Comparison of ENCODE assay signal across 22 mouse cellular contexts in the genomic region with DNA sequence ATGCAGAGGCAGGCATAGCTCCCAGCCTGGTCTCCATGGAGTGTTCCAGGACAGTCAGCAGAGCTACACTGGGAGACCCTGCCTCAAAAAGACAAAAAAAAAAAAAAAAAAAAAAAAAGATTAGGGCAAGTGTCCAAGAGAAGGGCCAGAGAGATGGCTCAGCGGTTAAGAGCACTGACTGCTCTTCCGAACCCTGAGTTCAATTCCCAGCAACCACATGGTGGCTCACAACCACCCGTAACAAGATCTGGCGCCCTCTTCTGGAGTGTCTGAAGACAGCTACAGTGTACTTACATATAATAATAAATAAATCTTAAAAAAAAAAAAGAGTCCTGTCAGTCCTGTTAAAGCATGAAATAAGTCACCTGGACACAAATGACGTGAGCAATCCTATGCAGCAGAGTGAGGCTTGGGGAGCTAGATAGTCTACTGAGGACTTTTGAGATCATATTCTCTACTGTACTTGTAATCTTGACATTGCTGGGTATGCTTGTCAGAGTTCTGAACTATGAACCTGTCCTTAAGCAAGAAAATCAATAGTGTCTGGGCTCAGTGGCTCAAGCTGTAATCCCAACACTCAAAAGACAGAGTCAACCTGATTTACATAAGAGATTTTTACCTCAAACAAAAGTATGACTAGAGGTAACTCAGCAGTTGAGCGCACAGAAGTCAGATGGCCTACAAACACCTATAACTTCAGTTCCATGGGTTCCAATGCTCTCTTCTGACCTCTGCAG. TPM values are rescaled to one million over a fixed set of nuclear protein-coding genes. Genes with fewer than 3 reads are reported as not detected.
DNase-seq lines count a peak whose midpoint lies in the region; ATAC-seq and TF ChIP-seq lines count a peak whose summit lies in the region.
"Had no signal": no experiment of that assay in that cellular context is flagged by ENCODE, and none has a peak within 500 bp of the region (broad histone marks: within the 10 kb centered on the region; RNA-seq: fewer than 3 reads in every experiment).

No protein-coding gene starts in this region.

- no peaks in the 10 kb centered on the region for H3K9me3 ChIP-seq in liver, embryonic 16.5 days (replicated peaks; ENCODE audit: control insufficient read depth, low read length)
- no peaks in the 10 kb centered on the region for H3K9me3 ChIP-seq in liver, embryonic 12.5 days (replicated peaks)
- no peaks in the 10 kb centered on the region for H3K9me3 ChIP-seq in liver, postnatal 0 days (ENCODE audit: low read length)
- H3K9me3 ChIP-seq: forebrain, embryonic 13.5 days; hindbrain, embryonic 10.5 days; limb, embryonic 13.5 days; lung, embryonic 15.5 days; midbrain, embryonic 13.5 days; neural tube, embryonic 15.5 days had no signal

- peaks cover 4% of the 10 kb centered on the region for H3K36me3 ChIP-seq in heart, adult 2 months (ENCODE audit: control insufficient read depth, insufficient read depth, low read length)
- H3K36me3 ChIP-seq in liver, embryonic 16.5 days (ENCODE audit: control insufficient read depth, insufficient read depth), result no peaks in the 10 kb centered on the region
- H3K36me3 ChIP-seq in liver, embryonic 12.5 days, result no peaks in the 10 kb centered on the region
- no peaks in the 10 kb centered on the region for H3K36me3 ChIP-seq in liver, postnatal 0 days (replicated peaks; ENCODE audit: insufficient read depth, low read length)
- H3K36me3 ChIP-seq: hindbrain, embryonic 10.5 days; limb, embryonic 13.5 days; lung, embryonic 15.5 days; midbrain, embryonic 13.5 days; neural tube, embryonic 15.5 days had no signal

- peak; percentile 41 for TF ChIP-seq CTCF in heart, adult 2 months (IDR thresholded peaks at IDR 0.05)
- TF ChIP-seq CTCF in liver, postnatal 0 days (IDR thresholded peaks at IDR 0.05; ENCODE audit: low read depth), result peak; percentile 27; the same call in 1 of the 2 replicates

- intact Hi-C loops in heart, adult 2 months (cut with DNase I), result no loop called here

- peaks cover 2% of the 10 kb centered on the region for H3K4me1 ChIP-seq in heart, adult 2 months (ENCODE audit: control insufficient read depth, insufficient read depth, low read length)
- H3K4me1 ChIP-seq in liver, embryonic 16.5 days (ENCODE audit: control insufficient read depth, low read depth, low read length), result peaks cover 12% of the 10 kb centered on the region
- peaks cover 21% of the 10 kb centered on the region for H3K4me1 ChIP-seq in liver, embryonic 12.5 days
- peaks cover 15% of the 10 kb centered on the region for H3K4me1 ChIP-seq in liver, postnatal 0 days (ENCODE audit: insufficient read depth)

- H3K4me3 ChIP-seq in heart, adult 2 months, result no peak overlapping the region
- no peak overlapping the region for H3K4me3 ChIP-seq in liver, embryonic 16.5 days (ENCODE audit: low read depth, low read length)
- no peak overlapping the region for H3K4me3 ChIP-seq in liver, embryonic 12.5 days
- H3K4me3 ChIP-seq in liver, postnatal 0 days (ENCODE audit: low read depth, low read length), result no peak overlapping the region
- H3K4me3 ChIP-seq: forebrain, embryonic 13.5 days; hindbrain, embryonic 10.5 days; limb, embryonic 13.5 days; lung, embryonic 15.5 days; midbrain, embryonic 13.5 days; neural tube, embryonic 15.5 days had no signal

- H3K27me3 ChIP-seq in heart, adult 2 months (ENCODE audit: control insufficient read depth, insufficient read depth, low read length), result no peaks in the 10 kb centered on the region
- no peaks in the 10 kb centered on the region for H3K27me3 ChIP-seq in liver, embryonic 16.5 days (ENCODE audit: control insufficient read depth, insufficient read depth, low read depth, low read length)
- H3K27me3 ChIP-seq in liver, embryonic 12.5 days (replicated peaks), result no peaks in the 10 kb centered on the region
- no peaks in the 10 kb centered on the region for H3K27me3 ChIP-seq in liver, postnatal 0 days (ENCODE audit: insufficient read depth, low read length)
- H3K27me3 ChIP-seq: forebrain, embryonic 13.5 days; limb, embryonic 13.5 days; lung, embryonic 15.5 days; midbrain, embryonic 13.5 days; neural tube, embryonic 15.5 days had no signal

- no peak overlapping the region for H3K9ac ChIP-seq in heart, adult 2 months (ENCODE audit: low read depth, low read length)
- no peak overlapping the region for H3K9ac ChIP-seq in liver, embryonic 16.5 days (ENCODE audit: low read depth, low read length)
- no peak overlapping the region for H3K9ac ChIP-seq in liver, embryonic 12.5 days
- H3K9ac ChIP-seq in liver, postnatal 0 days (replicated peaks), result no peak overlapping the region
- H3K9ac ChIP-seq: forebrain, embryonic 13.5 days; limb, embryonic 13.5 days; lung, embryonic 15.5 days; midbrain, embryonic 13.5 days; neural tube, embryonic 15.5 days had no signal

- TF ChIP-seq POLR2A in heart, adult 2 months (IDR thresholded peaks at IDR 0.05; ENCODE audit: insufficient read depth, low read depth, low read length), result no peak

- no peak for ATAC-seq in liver, embryonic 16.5 days (ENCODE audit: low read depth)
- ATAC-seq in liver, embryonic 12.5 days, result no peak
- no peak for ATAC-seq in liver, postnatal 0 days
- ATAC-seq: activated CD4-positive, CD25-positive, alpha-beta regulatory T cell, adult 4 months; forebrain, embryonic 13.5 days; midbrain, embryonic 13.5 days had no signal

- H3K27ac ChIP-seq in heart, adult 2 months, result no peak overlapping the region
- 0 out of 2 replicates have a peak overlapping the region, but pooled peaks have one; percentile 3 for H3K27ac ChIP-seq in liver, embryonic 16.5 days (ENCODE audit: low read length)
- H3K27ac ChIP-seq in liver, embryonic 12.5 days, result no peak overlapping the region
- H3K27ac ChIP-seq in liver, postnatal 0 days (ENCODE audit: low read depth), result peak overlapping the region; percentile 23; the same call in 1 of the 2 replicates
- H3K27ac ChIP-seq: forebrain, embryonic 13.5 days; hindbrain, embryonic 10.5 days; limb, embryonic 13.5 days; lung, embryonic 15.5 days; midbrain, embryonic 13.5 days; neural tube, embryonic 15.5 days had no signal

- WGBS in heart, adult 2 months, result 89% methylated on average over 6 of the region's 6 CpGs
- WGBS in liver, embryonic 16.5 days (ENCODE audit: insufficient replicate concordance), result 77% methylated on average over 6 of the region's 6 CpGs
- WGBS in liver, embryonic 12.5 days (ENCODE audit: insufficient replicate concordance), result 77% methylated on average over 6 of the region's 6 CpGs
- WGBS in liver, postnatal 0 days (ENCODE audit: insufficient replicate concordance), result 75% methylated on average over 6 of the region's 6 CpGs

- no peak for DNase-seq in heart, adult 2 months
- DNase-seq in heart, adult 8-10 months (ENCODE audit: low spot score), result no peak
- peak; percentile 48 for DNase-seq in ES-CJ7 (ENCODE audit: low read depth, low spot score)
- DNase-seq in liver, postnatal 0 days, result no peak
- no peak for DNase-seq in kidney, postnatal 4 days
- DNase-seq in frontal cortex, postnatal 36 days (ENCODE audit: low spot score in 2 of 2), result no peak
- DNase-seq: adrenal gland, postnatal 14 days; cerebellum, adult 11-12 months; cerebellum, postnatal 36 days; heart, adult 18-20 months; kidney, postnatal 10 days; layer of hippocampus, adult 9-11 months; retina, postnatal 1 day had no signal

- no peak for TF ChIP-seq EP300 in heart, adult 2 months (IDR thresholded peaks at IDR 0.05; ENCODE audit: insufficient read depth, low read depth, low read length)
- TF ChIP-seq EP300 in liver, postnatal 0 days (IDR thresholded peaks at IDR 0.05; ENCODE audit: low read depth), result no peak

- H3K79me2 ChIP-seq in heart, adult 2 months (replicated peaks; ENCODE audit: control insufficient read depth, insufficient read depth, low read length), result peaks cover 2% of the 10 kb centered on the region

- H3K4me2 ChIP-seq in liver, embryonic 16.5 days (ENCODE audit: low read depth, low read length), result no peak overlapping the region
- H3K4me2 ChIP-seq in liver, embryonic 12.5 days, result no peak overlapping the region
- H3K4me2 ChIP-seq in liver, postnatal 0 days (ENCODE audit: low read depth, low read length), result no peak overlapping the region
- H3K4me2 ChIP-seq: forebrain, embryonic 13.5 days; lung, embryonic 15.5 days; midbrain, embryonic 13.5 days; neural tube, embryonic 15.5 days had no signal

RNA-seq across cellular contexts. Expression of gene Kcmf1, which starts 2.6 kb away (rescaled TPM):
- total RNA-seq in heart, adult 2 months (2021), result 100 to 1,000 TPM in 1 of 2 experiments, 10 to 100 TPM in 1; 95.7 to 107 TPM
- 114 and 185 TPM in 2 replicates for polyA plus RNA-seq in heart, adult 2 months (2012; rRNA removed)
- total RNA-seq in heart, adult 8-10 months (2022), result 100 to 1,000 TPM in 1 of 4 experiments, 10 to 100 TPM in 3; 86.4 to 102 (median 90.7) TPM
- polyA plus RNA-seq in liver, embryonic 16.5 days (2015; fragmentation: Nextera tagmentation; extraction: Ambion mirVana), result 15.0 and 15.4 TPM in 2 replicates
- 48.7 and 49.2 TPM in 2 replicates for polyA plus RNA-seq in liver, embryonic 12.5 days (2016; fragmentation: Nextera tagmentation; extraction: Ambion mirVana)
- 32.9 and 33.5 TPM in 2 replicates for polyA plus RNA-seq in liver, postnatal 0 days (2015; fragmentation: Nextera tagmentation; extraction: Ambion mirVana)

RNA-seq across cellular contexts. Expression of gene Tmsb10, which starts 56.1 kb away (rescaled TPM):
- 10 to 100 TPM; 73.8 to 96.5 TPM for total RNA-seq in heart, adult 2 months (2021)
- polyA plus RNA-seq in heart, adult 2 months (2012; rRNA removed), result 29.8 and 36.4 TPM in 2 replicates
- 100 to 1,000 TPM in 1 of 4 experiments, 10 to 100 TPM in 3; 69.4 to 102 (median 73.2) TPM for total RNA-seq in heart, adult 8-10 months (2022)
- polyA plus RNA-seq in liver, embryonic 16.5 days (2015; fragmentation: Nextera tagmentation; extraction: Ambion mirVana), result 255 and 258 TPM in 2 replicates
- 571 and 617 TPM in 2 replicates for polyA plus RNA-seq in liver, embryonic 12.5 days (2016; fragmentation: Nextera tagmentation; extraction: Ambion mirVana)
- 320 and 328 TPM in 2 replicates for polyA plus RNA-seq in liver, postnatal 0 days (2015; fragmentation: Nextera tagmentation; extraction: Ambion mirVana)

Comparison
In these comparisons a context has a peak if more than half of its experiments do, and no peak if none do; other contexts are left out.
1. H3K27ac ChIP-seq: peak in liver, embryonic 16.5 days (single experiment) and liver, postnatal 0 days (single experiment); none in heart, adult 2 months (single experiment) and liver, embryonic 12.5 days (single experiment).